Mouse (Mus musculus) T-cell, adult 2 months (primary cell): ENCODE measurements around the gene Egfl7.
A peak's percentile ranks its signal among the peaks of the same experiment; 100 is the strongest.

Source experiments
- DNase-seq: peaks from one replicate; pipeline ENCODE4 v3.0.0; 2022; ENCODE audit warnings: low spot score

The Egfl7 gene

GRCm38 (mm10) chr2:26639838-26640830, 60.3 kb downstream of the Egfl7 start:
- peak; percentile 91 for DNase-seq

DNA sequence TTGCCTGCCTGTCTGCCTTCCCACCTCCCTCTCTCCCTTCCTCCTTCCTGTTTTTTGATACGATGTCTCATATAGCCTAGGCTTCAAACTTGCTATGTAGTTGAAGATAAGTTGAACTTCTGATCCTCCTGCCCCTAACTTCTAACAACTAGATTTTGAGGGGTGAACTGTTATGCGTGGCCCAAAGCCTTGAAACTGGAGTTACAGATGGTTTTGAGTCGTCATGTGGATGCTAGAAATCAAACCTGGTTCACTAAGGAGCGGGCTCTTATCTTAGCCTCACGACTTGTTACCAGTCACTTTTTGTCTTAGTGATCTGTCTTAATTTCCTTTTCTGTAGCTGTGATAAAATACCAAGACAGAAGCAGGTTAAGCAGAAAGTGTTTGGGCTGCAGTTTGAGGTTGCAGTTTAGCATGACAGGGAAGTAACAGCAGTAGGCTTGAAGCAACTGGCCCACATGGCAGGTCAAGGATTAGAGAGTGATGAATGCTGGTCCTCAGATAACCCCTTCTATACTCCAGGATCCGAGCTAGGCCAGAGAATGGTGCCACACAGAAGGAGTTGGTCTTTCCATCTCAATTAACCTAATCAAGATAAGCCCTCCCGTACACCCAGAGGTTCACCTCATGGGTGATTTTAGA, 61.3 kb downstream of the Egfl7 start:
- no peak for DNase-seq
